Mouse (Mus musculus): ENCODE data around the gene Brpf3.

DNA sequence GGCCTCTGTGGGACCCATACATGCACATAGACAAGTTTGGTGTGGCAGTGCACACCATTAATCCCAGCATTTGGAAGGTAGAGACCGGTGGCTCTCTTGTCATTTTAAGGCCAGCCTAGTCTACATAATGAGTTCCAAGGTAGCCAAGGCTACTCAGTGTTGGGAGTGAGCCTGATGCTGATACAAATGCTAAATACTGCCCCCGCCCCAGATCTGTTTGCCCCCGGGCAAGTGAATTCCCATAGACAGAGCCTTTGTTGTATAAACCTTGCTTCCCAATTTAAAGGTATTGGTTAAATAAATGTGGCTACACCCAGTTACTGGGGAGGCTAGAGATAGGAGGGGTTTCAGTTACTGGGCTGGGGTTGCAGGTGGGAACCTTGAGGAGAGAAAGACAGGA lies 15.9 kb upstream of the Brpf3 start:
- TF ChIP-seq FLI1 (IDR thresholded peaks at IDR 0.05; ENCODE audit: low read length) (no peak), GATA1 (IDR thresholded peaks at IDR 0.05; ENCODE audit: borderline replicate concordance, low read length) (no peak)

Measured in megakaryocyte, embryonic 14.5 days (primary cell).